Mouse (Mus musculus) regulatory T cell (primary cell): ENCODE data around the gene Try4.
"Not testable (repeated sequence)": the region's sequence is repeated elsewhere in the genome, so short reads cannot be mapped to it uniquely, and the experiment has no call there.

Experiments used
- in situ Hi-C: fragments of 300-600 bp; cut with MboI, MseI; formaldehyde crosslinking; loops from one replicate; pipeline ENCODE4 v1.15.1; 2025; ENCODE audit warnings: high pct_unique_total_duplicates

The Try4 gene

GRCm38 (mm10) chr6:41301969-41302368, at the start of gene Try4:
TSS of gene Try4 (plus strand) at chr6:41302269.
- in situ Hi-C loops = no loop called here

- in situ Hi-C loops = not testable (repeated sequence)
Observed at GRCm38 (mm10) chr6:41253314-41253713, 48.8 kb upstream of the Try4 start.

- in situ Hi-C loops = no loop called here
Observed at GRCm38 (mm10) chr6:41256424-41256823, 45.6 kb upstream of the Try4 start.

DNA sequence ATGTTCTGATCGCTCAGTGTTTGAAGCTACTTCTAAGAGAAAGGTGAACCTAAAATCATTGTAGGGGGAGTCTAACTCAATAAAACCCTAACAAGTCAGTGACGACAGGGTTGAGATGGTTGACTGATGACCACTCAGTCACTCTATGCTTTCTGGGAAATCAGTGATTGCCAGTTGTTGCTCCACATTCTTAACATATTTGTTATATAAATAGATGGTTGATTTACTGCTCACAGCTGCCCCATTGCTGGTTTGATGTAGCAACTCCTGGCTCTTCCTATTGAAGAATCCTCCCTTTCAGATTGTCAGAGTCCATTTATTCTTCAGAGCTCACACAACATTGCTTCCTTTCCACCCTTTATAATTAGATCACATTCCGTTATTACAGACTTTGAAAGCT, 44.6 kb upstream of the Try4 start:
- in situ Hi-C loops = no loop called here

DNA sequence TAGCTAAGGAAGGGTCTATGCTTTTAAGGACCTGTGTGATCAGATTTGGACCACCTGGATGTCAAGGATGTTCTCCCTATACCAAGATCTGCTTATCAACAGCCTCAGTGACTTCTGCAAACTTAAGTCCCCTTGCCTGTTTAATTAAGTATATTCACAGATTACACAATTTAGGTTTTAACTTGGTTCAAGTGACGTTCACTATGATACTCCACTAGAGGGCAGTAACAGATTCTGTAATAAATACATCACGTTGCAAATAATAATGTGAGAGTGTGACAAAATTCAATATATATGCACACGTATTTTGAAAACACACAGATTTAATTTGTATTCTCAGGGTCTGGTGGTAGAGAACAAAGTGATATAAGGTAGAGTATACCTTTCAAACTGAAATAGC, 39.3 kb upstream of the Try4 start:
- in situ Hi-C loops = no loop called here

DNA sequence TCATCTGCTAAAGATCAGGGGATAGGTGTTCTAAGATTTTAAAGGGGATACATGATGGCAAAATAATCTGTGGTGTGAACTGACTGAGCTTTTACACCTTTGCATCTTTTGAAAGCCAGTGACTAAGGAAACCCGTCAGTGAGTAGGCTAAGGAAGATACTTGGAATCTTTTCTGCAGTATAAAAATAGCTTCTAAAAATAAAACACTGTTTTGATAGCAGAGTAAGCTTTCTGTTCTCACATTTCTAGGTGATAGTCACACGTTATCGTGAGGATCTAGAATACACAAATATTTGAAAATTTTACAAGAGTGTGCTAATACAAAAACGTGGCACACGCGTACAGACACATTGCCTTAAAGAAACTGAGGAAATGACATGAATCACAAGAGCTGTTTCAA, 35.9 kb upstream of the Try4 start:
- in situ Hi-C loops = no loop called here

DNA sequence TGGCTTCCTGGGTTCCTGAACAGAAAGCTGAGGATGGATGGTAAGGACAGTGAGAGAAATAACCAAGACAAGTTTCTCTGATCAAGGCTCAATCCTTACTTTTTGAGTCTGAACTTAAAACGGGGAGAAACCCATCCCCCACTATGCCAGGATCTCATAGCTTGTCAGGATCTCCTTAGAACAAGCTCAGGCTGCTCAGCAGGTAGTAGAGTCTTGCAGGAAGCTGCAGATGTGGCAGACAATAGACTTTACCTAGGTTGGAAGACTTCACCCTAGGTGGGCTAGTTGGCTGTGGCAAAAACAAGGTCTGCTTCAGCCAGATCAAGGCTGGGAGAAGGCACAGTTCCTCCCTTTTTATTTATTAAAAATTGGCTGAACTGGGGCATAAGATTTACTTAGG, 3.8 kb upstream of the Try4 start:
- in situ Hi-C loops = no loop called here

- in situ Hi-C loops = not testable (repeated sequence)
Observed at GRCm38 (mm10) chr6:41316741-41317140, 14.7 kb downstream of the Try4 start, which contains the start of gene Try5. TSS of gene Try5 (minus strand) at chr6:41316841.

- in situ Hi-C loops = no loop called here
Observed at GRCm38 (mm10) chr6:41353932-41354331, 51.9 kb downstream of the Try4 start, which contains the start of gene Try10. TSS of gene Try10 (plus strand) at chr6:41354105.
